Mouse (Mus musculus) adrenal gland, postnatal 14 days (tissue): Measurements from ENCODE around the gene Car7. TPM values are rescaled to one million over a fixed set of nuclear protein-coding genes. Genes with fewer than 3 reads are reported as not detected.
"Not testable (repeated sequence)": the region's sequence is repeated elsewhere in the genome, so short reads cannot be mapped to it uniquely, and the experiment has no call there.

Experiments used
- DNase-seq: peaks from one replicate; pipeline ENCODE4 v3.0.0; 2021; ENCODE audit warnings: mixed read lengths
- total RNA-seq: library from RNA; stranded (reverse); gene quantifications from 2 replicates; pipeline ENCODE4 v1.2.3, GENCODE M21; 2021

Gene Car7
- total RNA-seq, 1 experiment from 2014 or later: 4.0 TPM

DNA sequence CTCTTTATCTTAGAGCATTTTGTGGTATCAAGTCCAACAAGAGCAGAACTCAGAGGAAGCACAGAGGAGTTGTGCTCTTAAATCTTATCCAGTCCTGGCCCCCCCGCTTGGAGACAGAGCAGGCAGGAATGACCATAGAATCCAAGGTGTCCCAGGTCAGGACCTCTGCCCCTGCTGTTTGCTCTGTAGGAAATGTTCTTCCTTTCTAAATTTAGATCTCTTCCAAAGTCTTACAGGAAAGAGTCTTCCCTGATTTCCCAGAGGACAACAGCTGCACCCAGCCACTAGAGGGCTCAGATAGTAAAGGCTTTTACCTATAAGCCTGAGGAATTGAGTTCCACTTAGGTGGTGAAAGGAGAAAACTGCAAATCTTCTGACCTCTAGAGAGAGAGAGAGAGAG, 35.1 kb downstream of the Car7 start:
- DNase-seq: peak; percentile 51

DNA sequence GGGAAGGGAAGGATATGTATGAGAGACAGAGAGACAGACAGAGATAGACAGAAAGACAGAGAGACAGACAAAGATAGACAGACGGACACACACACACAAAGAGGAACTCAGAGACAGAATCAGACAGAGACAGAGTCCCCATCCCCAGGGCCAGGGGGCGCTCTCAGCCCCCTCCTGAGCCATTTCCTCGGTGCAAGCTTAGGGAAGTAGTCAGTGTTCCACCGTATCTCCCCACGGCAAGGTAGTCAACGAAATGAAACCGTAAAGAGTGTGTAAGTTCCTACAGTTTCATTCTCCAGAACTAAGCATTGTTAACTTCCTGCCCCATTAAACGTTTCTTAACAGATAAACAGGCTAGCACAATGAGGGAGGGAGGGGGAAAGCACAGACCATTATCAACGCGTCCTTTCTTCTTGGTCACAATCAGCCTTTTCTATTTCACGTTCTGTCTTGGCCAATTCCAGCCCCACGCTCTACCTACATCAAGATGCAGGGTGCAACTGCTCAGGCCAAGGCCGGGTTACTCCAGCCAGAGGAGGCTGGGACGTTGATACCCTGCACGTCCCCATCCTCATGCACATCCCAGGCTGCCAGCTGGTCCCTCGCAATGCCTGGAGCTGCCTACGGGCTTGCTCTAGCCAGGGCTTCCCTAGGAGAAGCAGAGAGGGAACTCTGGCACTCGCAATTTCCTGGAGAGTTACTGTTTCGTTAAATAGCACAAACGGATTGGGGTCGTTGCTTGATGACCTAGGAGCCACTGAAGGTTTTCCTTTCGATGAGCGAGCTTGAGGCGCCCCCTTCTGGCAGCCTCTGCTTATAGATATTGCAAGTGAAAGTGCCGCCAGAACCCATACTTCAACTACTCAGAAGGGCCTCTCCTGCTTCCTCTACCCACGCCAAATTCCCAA, 36.2 kb downstream of the Car7 start:
- peak; percentile 88 for DNase-seq

DNA sequence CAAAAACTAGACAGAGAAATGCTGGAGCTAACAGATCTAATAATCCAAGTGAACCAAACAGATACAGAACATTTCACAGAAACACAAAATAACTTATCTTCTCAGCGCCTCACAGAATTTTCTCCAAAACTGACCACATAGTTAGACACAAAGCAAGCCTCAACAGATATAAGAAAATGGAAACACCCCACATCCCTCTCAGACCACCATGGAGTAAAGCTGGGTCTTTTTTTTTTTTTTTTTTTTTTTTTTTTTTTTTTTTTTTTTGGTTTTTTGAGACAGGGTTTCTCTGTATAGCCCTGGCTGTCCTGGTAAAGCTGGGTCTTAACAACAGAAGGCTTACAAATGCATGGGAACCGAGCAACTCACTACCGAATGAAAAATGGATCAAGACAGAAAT, 42.3 kb downstream of the Car7 start:
- DNase-seq: no peak

DNA sequence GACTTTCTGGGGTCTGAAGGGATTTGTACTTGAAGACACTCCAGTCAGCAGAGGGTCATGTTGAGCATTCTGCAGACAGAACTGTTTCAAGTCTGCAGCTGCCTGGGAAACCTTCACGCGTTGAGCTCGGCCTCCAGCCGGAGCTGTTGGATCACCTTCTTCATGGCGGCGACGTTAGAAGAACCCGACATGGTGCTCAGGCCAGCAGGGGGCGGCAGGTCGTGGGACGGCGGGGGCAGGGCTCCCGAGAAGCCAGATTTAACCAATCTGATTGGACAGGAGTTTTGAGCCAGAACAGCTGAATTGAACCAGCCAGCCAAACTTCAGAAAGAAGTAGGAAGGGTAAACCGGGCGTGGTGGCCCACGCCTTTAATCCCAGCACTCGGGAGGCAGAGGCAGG, 43.1 kb downstream of the Car7 start:
- not testable (repeated sequence) for DNase-seq

DNA sequence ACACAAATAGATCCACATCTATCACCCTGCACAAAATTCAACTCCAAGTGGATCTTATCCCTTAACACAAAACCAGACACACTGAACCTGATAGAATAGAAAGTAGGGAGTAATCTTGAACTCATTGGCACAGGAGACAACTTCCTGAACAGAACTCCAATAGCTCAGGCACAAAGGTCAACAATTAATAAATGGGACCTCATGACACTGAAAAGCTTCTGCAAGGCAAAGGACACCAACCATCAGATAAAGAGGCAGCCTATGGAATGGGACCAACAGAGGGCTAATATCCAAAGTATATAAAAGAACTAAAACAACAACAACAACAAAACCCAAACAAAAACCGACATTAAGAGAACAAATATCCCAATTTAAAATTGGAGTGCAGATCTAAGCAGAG, 50.0 kb downstream of the Car7 start:
- DNase-seq: no peak

DNA sequence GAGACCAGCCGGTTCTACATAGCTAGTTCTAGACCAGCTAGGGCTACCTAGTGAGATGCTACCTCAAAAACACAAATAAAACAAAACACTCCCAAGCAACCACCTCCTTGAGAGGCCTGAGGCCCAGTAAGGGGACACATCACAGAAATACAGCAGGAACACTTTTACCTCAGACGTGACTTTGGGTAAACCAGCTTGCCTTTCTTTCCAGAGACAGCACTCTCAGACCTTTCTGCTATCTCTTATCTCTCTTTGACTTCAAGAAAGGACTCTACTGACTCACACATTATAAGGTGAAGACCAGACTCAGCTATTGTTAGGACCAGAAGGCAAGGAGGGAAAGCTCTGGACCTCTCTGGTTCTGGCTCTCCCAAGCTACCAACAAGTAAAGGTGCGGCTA, 55.8 kb downstream of the Car7 start:
- no peak for DNase-seq

DNA sequence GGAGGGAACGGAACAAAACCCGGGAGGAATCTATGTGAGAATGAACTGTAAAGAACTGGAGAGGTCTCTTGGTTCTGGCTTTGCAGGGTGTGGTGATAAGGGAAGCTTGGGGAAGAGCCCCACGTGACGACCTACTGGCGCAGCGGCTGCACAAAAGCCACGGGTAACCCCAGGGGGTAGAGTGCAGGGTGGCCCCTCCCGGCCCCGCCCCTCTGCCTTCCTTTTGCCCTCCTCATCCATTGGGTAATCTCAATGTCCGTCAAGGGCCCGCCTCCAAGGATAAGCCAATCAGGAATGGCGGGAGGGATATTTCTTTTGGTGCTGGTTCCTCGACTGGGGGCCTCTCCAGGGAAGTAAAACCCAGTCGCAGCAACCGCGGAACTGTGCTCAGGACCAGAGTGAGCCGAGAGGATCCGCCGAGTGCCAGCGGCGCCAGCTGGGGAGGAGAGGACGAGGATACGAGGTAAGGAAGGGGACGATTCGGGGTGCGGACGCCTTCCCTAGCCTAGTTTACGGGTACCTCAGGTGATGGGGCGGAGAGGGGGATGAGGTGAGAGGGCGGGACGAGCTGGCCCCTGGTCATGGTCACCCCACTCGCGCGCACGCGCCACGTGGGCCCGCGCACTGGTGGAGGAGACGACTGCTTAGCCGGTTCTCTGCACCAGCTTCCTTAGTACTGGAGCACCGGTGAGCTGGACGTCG, 56.8 kb downstream of the Car7 start, which contains the start of gene Pdp2:
Pdp2 (plus strand) TSS at position 319 of the 702 bp plus-strand sequence.
- peak; percentile 94 for DNase-seq

DNA sequence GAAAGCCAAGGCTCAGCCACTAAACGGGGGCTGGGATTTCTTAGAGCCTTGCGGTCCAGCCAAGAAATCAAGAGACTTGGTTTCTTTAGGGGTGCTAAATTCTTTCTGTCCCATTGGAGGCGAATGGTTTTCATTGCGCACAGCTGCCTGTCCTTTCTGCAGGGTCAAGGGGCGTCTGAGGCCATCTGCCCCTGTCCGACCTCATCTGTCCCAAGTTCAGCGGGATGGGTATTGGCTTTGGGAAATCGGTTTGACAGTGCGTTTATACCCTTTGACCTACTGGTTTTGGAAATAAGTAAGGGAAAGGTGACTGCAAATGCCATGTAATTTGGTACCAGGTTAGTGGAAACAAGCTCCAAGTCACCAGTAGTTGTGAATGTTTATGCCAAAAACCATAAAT, 57.4 kb downstream of the Car7 start:
- DNase-seq: no peak

DNA sequence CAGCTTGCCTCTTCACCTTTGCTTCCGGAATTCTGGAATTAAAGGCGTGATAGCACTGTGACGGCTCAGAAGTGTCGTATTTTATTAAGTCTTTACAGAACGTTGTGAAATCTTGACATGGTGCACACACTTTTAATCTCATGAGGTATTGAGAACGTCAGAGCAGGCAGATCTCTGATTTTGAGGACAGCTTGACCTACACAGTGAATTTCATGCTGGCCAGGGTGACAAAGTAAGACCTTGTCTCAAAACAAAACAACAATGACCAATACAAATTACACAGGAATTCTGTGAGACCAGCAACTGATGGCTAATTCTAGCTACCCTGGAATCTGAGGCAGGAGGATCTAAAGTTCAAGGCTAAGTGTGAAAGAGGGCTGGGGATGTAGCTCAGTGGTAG, 58.1 kb downstream of the Car7 start:
- no peak for DNase-seq

DNA sequence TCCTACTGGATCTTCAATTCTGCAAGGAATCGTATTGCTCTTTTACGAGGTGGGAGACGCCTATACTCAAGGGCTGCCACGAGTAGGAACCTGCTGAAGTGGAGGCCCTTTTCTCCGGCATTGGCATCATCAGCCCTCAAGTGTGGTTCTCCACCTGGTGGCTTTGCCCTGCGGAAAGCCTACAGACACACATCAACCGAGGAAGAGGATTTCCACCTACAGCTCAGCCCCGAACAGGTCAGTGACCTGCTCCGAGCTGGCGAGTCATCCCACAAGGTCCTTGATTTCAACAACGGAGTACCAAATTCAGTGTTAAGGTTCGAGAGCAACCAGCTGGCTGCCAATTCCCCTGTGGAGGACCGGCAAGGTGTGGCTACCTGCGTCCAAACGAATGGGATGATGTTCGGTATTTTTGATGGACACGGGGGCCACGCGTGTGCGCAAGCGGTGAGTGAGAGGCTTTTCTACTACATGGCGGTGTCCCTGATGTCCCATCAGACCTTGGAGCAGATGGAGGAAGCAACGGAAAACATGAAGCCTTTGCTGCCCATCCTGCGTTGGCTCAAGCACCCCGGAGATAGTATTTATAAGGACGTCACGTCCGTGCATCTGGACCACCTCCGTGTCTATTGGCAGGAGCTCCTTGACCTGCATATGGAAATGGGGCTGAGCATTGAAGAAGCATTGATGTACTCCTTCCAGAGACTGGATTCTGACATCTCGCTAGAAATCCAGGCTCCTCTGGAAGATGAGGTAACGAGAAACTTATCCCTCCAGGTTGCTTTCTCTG, 59.2 kb downstream of the Car7 start:
- DNase-seq: no peak

DNA sequence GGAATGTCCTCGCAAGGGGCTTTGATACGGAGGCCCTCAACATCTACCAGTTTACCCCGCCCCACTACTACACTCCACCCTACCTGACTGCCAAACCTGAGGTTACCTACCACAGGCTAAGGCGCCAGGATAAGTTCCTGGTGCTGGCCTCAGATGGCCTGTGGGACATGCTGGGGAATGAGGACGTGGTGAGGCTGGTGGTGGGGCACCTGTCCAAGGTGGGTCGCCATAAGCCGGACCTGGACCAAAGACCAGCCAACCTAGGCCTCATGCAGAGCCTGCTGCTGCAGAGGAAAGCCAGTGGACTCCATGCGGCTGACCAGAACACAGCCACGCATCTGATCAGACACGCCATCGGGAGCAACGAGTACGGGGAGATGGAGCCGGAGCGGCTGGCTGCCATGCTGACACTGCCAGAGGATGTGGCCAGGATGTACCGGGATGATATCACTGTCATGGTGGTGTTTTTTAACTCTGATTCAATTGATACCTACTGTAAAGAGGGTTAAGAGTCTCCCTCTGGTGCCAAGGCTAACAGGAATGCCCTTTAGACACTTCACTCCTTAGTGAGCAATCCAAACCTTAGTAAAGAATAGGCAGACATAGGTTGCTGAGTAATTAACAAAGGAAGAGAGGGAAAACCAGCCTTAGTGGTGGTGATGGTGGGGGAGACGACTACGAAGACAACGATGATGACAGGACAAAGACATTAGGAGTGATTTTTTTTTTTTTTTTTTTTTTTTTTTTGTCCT, 60.3 kb downstream of the Car7 start:
- no peak for DNase-seq

DNA sequence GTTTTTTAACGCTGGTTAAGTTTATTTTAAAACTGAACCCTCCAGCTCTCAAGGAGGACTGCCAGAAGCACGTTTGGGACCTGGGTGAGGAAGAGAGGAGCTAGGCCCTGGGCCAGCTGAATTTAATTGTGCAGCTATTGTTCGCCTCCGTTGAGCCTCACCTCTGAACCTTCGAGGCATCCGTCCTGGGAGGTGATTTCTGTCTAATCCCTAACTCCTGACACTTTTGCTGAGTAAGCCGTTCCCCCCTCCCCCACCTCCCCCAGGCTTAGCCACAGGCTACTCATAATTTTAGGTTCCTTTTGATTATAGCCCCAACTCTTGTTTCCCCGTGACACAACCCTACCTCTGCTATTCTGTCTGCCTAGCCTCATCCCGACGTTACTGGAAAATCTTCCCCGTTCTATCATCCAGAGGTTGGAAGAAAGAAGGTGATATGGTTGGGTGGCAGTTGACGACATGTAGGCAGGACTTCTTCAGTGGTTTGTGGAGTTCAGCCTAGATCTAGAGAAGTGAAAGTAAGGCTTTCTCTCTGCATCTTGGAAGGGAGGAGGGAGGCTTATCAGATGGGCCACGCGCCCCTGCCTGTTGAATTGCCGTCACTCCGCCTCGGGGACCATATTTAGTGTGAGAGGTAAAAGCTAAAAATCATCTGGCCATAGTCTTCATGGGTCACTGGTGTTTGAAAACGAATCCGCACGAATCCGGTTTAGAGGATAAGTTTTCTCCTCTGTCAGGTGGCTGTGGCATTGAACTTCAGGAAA, 61.5 kb downstream of the Car7 start:
- peak; percentile 49 for DNase-seq

DNA sequence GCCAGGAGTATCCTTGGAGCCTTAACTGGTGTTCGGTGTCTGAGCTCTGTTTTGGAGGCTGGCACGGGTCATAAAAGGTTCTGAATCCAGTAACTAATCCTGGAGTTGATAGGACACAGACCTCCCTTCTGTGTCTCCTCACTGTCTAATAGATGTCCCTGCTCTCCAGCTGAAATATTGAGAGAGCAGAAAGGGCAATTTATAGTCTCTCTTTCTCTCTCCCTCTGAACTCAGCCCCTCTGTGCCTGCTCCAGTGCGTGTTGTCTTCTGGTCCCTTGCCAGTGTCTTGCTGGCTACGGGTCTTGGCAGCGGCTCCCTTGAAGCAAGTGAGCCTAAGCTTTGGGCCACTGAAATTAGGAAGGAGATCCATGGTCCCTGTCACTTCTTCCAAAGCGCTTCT, 63.2 kb downstream of the Car7 start:
- DNase-seq: peak; percentile 64

DNA sequence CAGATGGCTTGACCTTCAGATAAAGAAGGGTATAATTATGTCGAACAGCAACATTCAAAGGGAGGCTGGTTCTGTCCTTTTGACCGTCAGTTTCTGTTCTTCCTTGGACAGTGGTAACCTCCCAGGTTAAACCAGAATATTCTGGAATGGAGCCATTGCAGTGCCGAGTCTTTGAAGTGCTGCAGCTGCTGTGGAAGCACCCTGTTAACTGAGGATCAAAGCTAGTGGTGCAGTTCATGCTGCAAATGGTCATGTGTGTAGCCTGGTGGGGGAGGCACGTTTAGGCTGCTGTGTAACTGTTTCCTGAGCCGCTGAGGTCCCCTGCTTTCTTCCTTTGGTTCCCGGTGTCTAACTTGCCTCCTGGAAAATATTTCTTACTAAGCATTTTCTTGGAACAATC, 64.0 kb downstream of the Car7 start:
- peak; percentile 60 for DNase-seq

Other genes with a start within 250 kb of the Car7 start
- 0.33 TPM in 1 of 2 replicates, not detected in the other for gene Cmtm2a, start 241.5 kb upstream of the Car7 start, total RNA-seq
- gene Gm45711, start 224.6 kb upstream of the Car7 start, total RNA-seq: not detected in 2 replicates
- not detected in 2 replicates for gene Cmtm1, start 224.5 kb upstream of the Car7 start, total RNA-seq
- gene Gm11020, start 213.1 kb upstream of the Car7 start, total RNA-seq: not detected in 2 replicates
- gene Cmtm2b, start 212.5 kb upstream of the Car7 start, total RNA-seq: not detected in 2 replicates
- gene Cmtm3, start 195.3 kb upstream of the Car7 start, total RNA-seq: 61.1 and 67.9 TPM in 2 replicates
- 36.8 and 40.9 TPM in 2 replicates for gene Cmtm4, start 138.9 kb upstream of the Car7 start, total RNA-seq
- gene Dync1li2, start 91.6 kb upstream of the Car7 start, total RNA-seq: 93.9 and 128 TPM in 2 replicates
- 0.23 TPM in 1 of 2 replicates, not detected in the other for gene Terb1, start 24.8 kb upstream of the Car7 start, total RNA-seq
- 30.2 and 31.1 TPM in 2 replicates for gene Nae1, start 52 bp upstream of the Car7 start, total RNA-seq
- 37.2 and 38.0 TPM in 2 replicates for gene Pdp2, start 56.8 kb downstream of the Car7 start, total RNA-seq
- not detected in 2 replicates for gene Cdh16, start 89.7 kb downstream of the Car7 start, total RNA-seq
- gene Rrad, start 96.6 kb downstream of the Car7 start, total RNA-seq: 2.4 and 5.1 TPM in 2 replicates
- gene Ciao2b, start 107.3 kb downstream of the Car7 start, total RNA-seq: 39.3 and 47.6 TPM in 2 replicates
- gene Ces2a, start 199.3 kb downstream of the Car7 start, total RNA-seq: 1.1 and 18.7 TPM in 2 replicates